Mouse (Mus musculus): ENCODE results near the gene Prrc2a. TPM values are rescaled to one million over a fixed set of nuclear protein-coding genes. Genes with fewer than 3 reads are reported as not detected.

Gene Prrc2a
- polyA plus RNA-seq, 1 experiment from 2014 or later = 131 TPM

- ATAC-seq (replicated peaks; ENCODE audit: insufficient number of reproducible peaks, low FRiP score, low TSS enrichment, low read depth) (peak; percentile 89), DNase-seq (ENCODE audit: low spot score) (peak; percentile 97)
- Histone ChIP-seq H3K4me3 (ENCODE audit: low read depth, low read length) (peak within 1 kb of the TSS; percentile 83), H3K36me3 (replicated peaks; ENCODE audit: control insufficient read depth, insufficient read depth, low read depth, low read length) (peaks cover 4% of the 10 kb centered on the region), H3K4me2 (ENCODE audit: low read depth, low read length) (peak within 1 kb of the TSS; percentile 81), H3K9ac (replicated peaks; ENCODE audit: low read length) (peak within 1 kb of the TSS; percentile 86), H3K27ac (replicated peaks; ENCODE audit: low read depth, low read length) (peak within 1 kb of the TSS; percentile 85), H3K4me1 (ENCODE audit: control insufficient read depth, insufficient read depth, low read length) (no peaks in the 10 kb centered on the region), H3K9me3 (replicated peaks; ENCODE audit: control insufficient read depth, low read length) (no peaks in the 10 kb centered on the region), H3K27me3 (ENCODE audit: control insufficient read depth, insufficient read depth, low read length) (no peaks in the 10 kb centered on the region)
- WGBS = under 1% methylated on average over 66 of the region's 66 CpGs
These were observed 29.7 kb downstream of the Prrc2a start, which contains the start of gene Bag6 for GRCm38 (mm10) chr17:35134801-35135590. Gene Bag6 (plus strand): TSS chr17:35135178.

- Histone ChIP-seq H3K27me3 (ENCODE audit: control insufficient read depth, insufficient read depth, low read length) (no peaks in the 10 kb centered on the region), H3K9ac (replicated peaks; ENCODE audit: low read length) (no peak overlapping the region), H3K4me1 (ENCODE audit: control insufficient read depth, insufficient read depth, low read length) (no peaks in the 10 kb centered on the region), H3K27ac (replicated peaks; ENCODE audit: low read depth, low read length) (no peak overlapping the region), H3K4me2 (ENCODE audit: low read depth, low read length) (no peak overlapping the region), H3K4me3 (ENCODE audit: low read depth, low read length) (no peak overlapping the region), H3K9me3 (replicated peaks; ENCODE audit: control insufficient read depth, low read length) (no peaks in the 10 kb centered on the region), H3K36me3 (replicated peaks; ENCODE audit: control insufficient read depth, insufficient read depth, low read depth, low read length) (no peaks in the 10 kb centered on the region)
- DNase-seq (ENCODE audit: low spot score) = no peak
- ATAC-seq (replicated peaks; ENCODE audit: insufficient number of reproducible peaks, low FRiP score, low TSS enrichment, low read depth) = no peak
- WGBS = 95% methylated on average over 7 of the region's 7 CpGs
These were observed 31.2 kb downstream of the Prrc2a start for GRCm38 (mm10) chr17:35133517-35133916.

GRCm38 (mm10) chr17:35132174-35132560 lies 32.5 kb downstream of the Prrc2a start:
- H3K4me1 ChIP-seq (ENCODE audit: control insufficient read depth, insufficient read depth, low read length) = peaks cover 2% of the 10 kb centered on the region; the same call in 1 of the 2 replicates
- ATAC-seq (replicated peaks; ENCODE audit: insufficient number of reproducible peaks, low FRiP score, low TSS enrichment, low read depth) = no peak
- H3K27me3 ChIP-seq (ENCODE audit: control insufficient read depth, insufficient read depth, low read length) = no peaks in the 10 kb centered on the region
- 79% methylated on average over 3 of the region's 3 CpGs for WGBS
- no peaks in the 10 kb centered on the region for H3K36me3 ChIP-seq (replicated peaks; ENCODE audit: control insufficient read depth, insufficient read depth, low read depth, low read length)
- no peak overlapping the region for H3K4me3 ChIP-seq (ENCODE audit: low read depth, low read length)
- H3K9ac ChIP-seq (replicated peaks; ENCODE audit: low read length) = no peak overlapping the region
- H3K27ac ChIP-seq (replicated peaks; ENCODE audit: low read depth, low read length) = no peak overlapping the region
- H3K4me2 ChIP-seq (ENCODE audit: low read depth, low read length) = no peak overlapping the region
- H3K9me3 ChIP-seq (replicated peaks; ENCODE audit: control insufficient read depth, low read length) = no peaks in the 10 kb centered on the region
- DNase-seq (ENCODE audit: low spot score) = no peak

GRCm38 (mm10) chr17:35131500-35132173 lies 33.1 kb downstream of the Prrc2a start, which contains the start of gene Apom:
Gene Apom (minus strand): TSS chr17:35132050.
- Histone ChIP-seq H3K4me2 (ENCODE audit: low read depth, low read length) (no peak within 1 kb of the TSS), H3K27me3 (ENCODE audit: control insufficient read depth, insufficient read depth, low read length) (no peaks in the 10 kb centered on the region), H3K9ac (replicated peaks; ENCODE audit: low read length) (no peak within 1 kb of the TSS), H3K27ac (replicated peaks; ENCODE audit: low read depth, low read length) (no peak within 1 kb of the TSS), H3K4me3 (ENCODE audit: low read depth, low read length) (no peak within 1 kb of the TSS), H3K36me3 (replicated peaks; ENCODE audit: control insufficient read depth, insufficient read depth, low read depth, low read length) (no peaks in the 10 kb centered on the region), H3K4me1 (ENCODE audit: control insufficient read depth, insufficient read depth, low read length) (peaks cover 3% of the 10 kb centered on the region; the same call in 1 of the 2 replicates), H3K9me3 (replicated peaks; ENCODE audit: control insufficient read depth, low read length) (no peaks in the 10 kb centered on the region)
- 74% methylated on average over 15 of the region's 15 CpGs for WGBS
- ATAC-seq (replicated peaks; ENCODE audit: insufficient number of reproducible peaks, low FRiP score, low TSS enrichment, low read depth) = no peak
- no peak for DNase-seq (ENCODE audit: low spot score)

- H3K9me3 ChIP-seq (replicated peaks; ENCODE audit: control insufficient read depth, low read length) = no peaks in the 10 kb centered on the region
- no peak for ATAC-seq (replicated peaks; ENCODE audit: insufficient number of reproducible peaks, low FRiP score, low TSS enrichment, low read depth)
- H3K27me3 ChIP-seq (ENCODE audit: control insufficient read depth, insufficient read depth, low read length) = no peaks in the 10 kb centered on the region
- no peak overlapping the region for H3K27ac ChIP-seq (replicated peaks; ENCODE audit: low read depth, low read length)
- no peak overlapping the region for H3K4me2 ChIP-seq (ENCODE audit: low read depth, low read length)
- H3K4me3 ChIP-seq (ENCODE audit: low read depth, low read length) = no peak overlapping the region
- H3K9ac ChIP-seq (replicated peaks; ENCODE audit: low read length) = no peak overlapping the region
- WGBS = 89% methylated on average over 8 of the region's 8 CpGs
- peaks cover 3% of the 10 kb centered on the region; the same call in 1 of the 2 replicates for H3K4me1 ChIP-seq (ENCODE audit: control insufficient read depth, insufficient read depth, low read length)
- H3K36me3 ChIP-seq (replicated peaks; ENCODE audit: control insufficient read depth, insufficient read depth, low read depth, low read length) = no peaks in the 10 kb centered on the region
- DNase-seq (ENCODE audit: low spot score) = no peak
These were observed 33.7 kb downstream of the Prrc2a start for GRCm38 (mm10) chr17:35131038-35131437.

- DNase-seq (ENCODE audit: low spot score) (no peak), ATAC-seq (replicated peaks; ENCODE audit: insufficient number of reproducible peaks, low FRiP score, low TSS enrichment, low read depth) (no peak)
- peaks cover 5% of the 10 kb centered on the region; the same call in 1 of the 2 replicates for H3K4me1 ChIP-seq (ENCODE audit: control insufficient read depth, insufficient read depth, low read length)
These were observed 35.7 kb downstream of the Prrc2a start for GRCm38 (mm10) chr17:35128996-35129395.

GRCm38 (mm10) chr17:35127017-35127416 lies 37.7 kb downstream of the Prrc2a start:
- DNase-seq (ENCODE audit: low spot score) (no peak), ATAC-seq (replicated peaks; ENCODE audit: insufficient number of reproducible peaks, low FRiP score, low TSS enrichment, low read depth) (no peak)
- peaks cover 4% of the 10 kb centered on the region; the same call in 1 of the 2 replicates for H3K36me3 ChIP-seq (replicated peaks; ENCODE audit: control insufficient read depth, insufficient read depth, low read depth, low read length)
- peak overlapping the region; percentile 77; the same call in 1 of the 2 replicates for H3K9ac ChIP-seq (replicated peaks; ENCODE audit: low read length)
- H3K4me3 ChIP-seq (ENCODE audit: low read depth, low read length) = peak overlapping the region; percentile 50
- WGBS = 66% methylated on average over 13 of the region's 13 CpGs
- H3K9me3 ChIP-seq (replicated peaks; ENCODE audit: control insufficient read depth, low read length) = no peaks in the 10 kb centered on the region
- H3K4me2 ChIP-seq (ENCODE audit: low read depth, low read length) = peak overlapping the region; percentile 64
- peaks cover 5% of the 10 kb centered on the region; the same call in 1 of the 2 replicates for H3K4me1 ChIP-seq (ENCODE audit: control insufficient read depth, insufficient read depth, low read length)
- no peak overlapping the region for H3K27ac ChIP-seq (replicated peaks; ENCODE audit: low read depth, low read length)
- no peaks in the 10 kb centered on the region for H3K27me3 ChIP-seq (ENCODE audit: control insufficient read depth, insufficient read depth, low read length)

More at GRCm38 (mm10) chr17:35128996-35129395, 35.7 kb downstream of the Prrc2a start:
- Histone ChIP-seq H3K9me3 (replicated peaks; ENCODE audit: control insufficient read depth, low read length) (no peaks in the 10 kb centered on the region), H3K27me3 (ENCODE audit: control insufficient read depth, insufficient read depth, low read length) (no peaks in the 10 kb centered on the region), H3K4me3 (ENCODE audit: low read depth, low read length) (no peak overlapping the region), H3K36me3 (replicated peaks; ENCODE audit: control insufficient read depth, insufficient read depth, low read depth, low read length) (no peaks in the 10 kb centered on the region), H3K9ac (replicated peaks; ENCODE audit: low read length) (no peak overlapping the region), H3K27ac (replicated peaks; ENCODE audit: low read depth, low read length) (no peak overlapping the region), H3K4me2 (ENCODE audit: low read depth, low read length) (no peak overlapping the region)
- 71% methylated on average over 11 of the region's 11 CpGs for WGBS
